Mouse (Mus musculus): ENCODE results near the gene Ints2. TPM values are rescaled to one million over a fixed set of nuclear protein-coding genes. Genes with fewer than 3 reads are reported as not detected.
"Not testable (repeated sequence)": the region's sequence is repeated elsewhere in the genome, so short reads cannot be mapped to it uniquely, and the experiment has no call there.

Gene Ints2
- polyA plus RNA-seq, 1 experiment from 2014 or later: 18.9 TPM

DNA sequence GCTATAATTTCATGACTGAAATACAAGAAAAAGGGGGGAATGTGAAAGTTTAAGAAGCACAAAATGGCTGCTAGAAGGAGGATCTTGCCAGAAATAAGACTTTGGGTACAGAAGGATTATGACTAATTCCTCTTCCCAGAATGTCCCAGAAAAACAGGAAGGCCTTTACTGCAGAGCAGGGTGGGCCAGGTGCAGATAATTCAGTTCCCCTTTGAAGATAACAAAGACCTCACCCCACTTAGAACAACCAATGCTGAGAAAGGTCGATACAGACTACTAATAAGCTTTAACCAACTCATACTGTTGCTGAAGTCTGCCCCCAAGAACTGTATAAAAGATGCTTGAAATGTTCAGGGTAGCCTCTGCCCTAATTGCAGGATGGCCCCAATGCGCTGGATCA lies 48.3 kb downstream of the Ints2 start:
- 93% methylated on average over 2 of the region's 2 CpGs for WGBS
- Histone ChIP-seq H3K27me3 (no peaks in the 10 kb centered on the region), H3K9me3 (no peaks in the 10 kb centered on the region), H3K36me3 (peaks cover 59% of the 10 kb centered on the region), H3K9ac (no peak overlapping the region), H3K4me1 (replicated peaks) (no peaks in the 10 kb centered on the region), H3K4me2 (no peak overlapping the region), H3K27ac (replicated peaks) (no peak overlapping the region), H3K4me3 (no peak overlapping the region)
- ATAC-seq (ENCODE audit: low FRiP score, low read depth): no peak

DNA sequence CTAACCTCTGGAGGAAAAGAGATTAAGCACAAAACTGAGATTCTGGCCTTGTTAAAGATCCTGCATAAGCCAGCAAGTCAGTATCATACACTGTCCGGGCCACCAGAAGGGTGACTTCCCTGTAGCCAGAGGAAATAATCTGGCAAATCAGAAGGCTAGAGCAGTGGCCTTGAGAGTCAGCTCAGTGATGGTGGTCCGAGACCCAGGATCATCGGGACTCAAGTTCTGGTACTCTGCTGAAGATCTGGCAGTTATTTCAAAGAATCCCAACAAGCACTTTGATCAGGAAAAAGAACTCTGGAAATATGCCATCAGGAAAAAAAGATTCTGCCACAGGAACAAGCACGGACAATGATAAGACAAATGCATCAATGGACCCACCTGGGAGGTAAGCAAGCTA lies 51.5 kb downstream of the Ints2 start:
- whole genome bisulfite sequencing: over 99% methylated on average over 4 of the region's 4 CpGs
- no peaks in the 10 kb centered on the region for H3K27me3 ChIP-seq
- peaks cover 12% of the 10 kb centered on the region for H3K4me1 ChIP-seq (replicated peaks)
- no peak overlapping the region for H3K4me2 ChIP-seq
- no peak overlapping the region for H3K27ac ChIP-seq (replicated peaks)
- H3K9ac ChIP-seq: no peak overlapping the region
- peaks cover 45% of the 10 kb centered on the region for H3K36me3 ChIP-seq
- H3K4me3 ChIP-seq: no peak overlapping the region
- H3K9me3 ChIP-seq: no peaks in the 10 kb centered on the region
- ATAC-seq (ENCODE audit: low FRiP score, low read depth): no peak

DNA sequence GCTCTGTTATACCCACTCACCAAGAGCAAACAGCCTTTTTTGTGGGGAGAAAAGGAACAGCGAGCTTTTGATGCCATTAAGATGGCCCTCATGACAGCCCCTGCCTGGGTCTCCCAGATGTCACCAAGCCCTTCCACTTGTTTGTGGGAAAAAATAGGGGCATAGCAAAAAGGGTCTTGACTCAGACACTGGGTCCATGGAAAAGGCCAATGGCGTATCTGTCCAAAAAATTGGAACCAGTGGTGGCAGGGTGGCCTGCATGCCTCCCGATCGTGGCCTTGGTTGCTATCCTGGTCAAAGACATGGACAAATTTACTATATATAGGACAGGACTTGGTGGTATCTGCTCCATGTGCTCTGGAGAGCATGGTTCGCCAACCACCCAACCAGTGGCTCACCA lies 52.3 kb downstream of the Ints2 start:
- H3K27me3 ChIP-seq: no peaks in the 10 kb centered on the region
- H3K36me3 ChIP-seq: peaks cover 45% of the 10 kb centered on the region
- no peak overlapping the region for H3K4me2 ChIP-seq
- peaks cover 16% of the 10 kb centered on the region for H3K4me1 ChIP-seq (replicated peaks)
- H3K9ac ChIP-seq: no peak overlapping the region
- H3K9me3 ChIP-seq: no peaks in the 10 kb centered on the region
- no peak for ATAC-seq (ENCODE audit: low FRiP score, low read depth)
- 99% methylated on average over 5 of the region's 5 CpGs for WGBS
- no peak overlapping the region for H3K27ac ChIP-seq (replicated peaks)
- no peak overlapping the region for H3K4me3 ChIP-seq

GRCm38 (mm10) chr11:86201901-86202675 lies 55.3 kb downstream of the Ints2 start:
- peak overlapping the region; percentile 78 for H3K9ac ChIP-seq
- peak overlapping the region; percentile 77 for H3K27ac ChIP-seq (replicated peaks)
- ATAC-seq (ENCODE audit: low FRiP score, low read depth): no peak
- peaks cover 35% of the 10 kb centered on the region for H3K36me3 ChIP-seq
- H3K4me1 ChIP-seq (replicated peaks): peaks cover 17% of the 10 kb centered on the region
- peak overlapping the region; percentile 92 for H3K4me2 ChIP-seq
- WGBS: 50% methylated on average over 16 of the region's 16 CpGs
- no peaks in the 10 kb centered on the region for H3K9me3 ChIP-seq
- no peaks in the 10 kb centered on the region for H3K27me3 ChIP-seq
- peak overlapping the region; percentile 91 for H3K4me3 ChIP-seq

- Histone ChIP-seq H3K4me2 (peak within 1 kb of the TSS; percentile 92), H3K4me1 (replicated peaks) (peaks cover 17% of the 10 kb centered on the region), H3K9me3 (no peaks in the 10 kb centered on the region), H3K36me3 (peaks cover 26% of the 10 kb centered on the region), H3K4me3 (peak within 1 kb of the TSS; percentile 91), H3K9ac (peak within 1 kb of the TSS; percentile 78), H3K27me3 (no peaks in the 10 kb centered on the region), H3K27ac (replicated peaks) (peak within 1 kb of the TSS; percentile 77)
- ATAC-seq (ENCODE audit: low FRiP score, low read depth): peak; percentile 99
- WGBS: under 1% methylated on average over 60 of the region's 60 CpGs
Measured at GRCm38 (mm10) chr11:86201037-86201786, 56.2 kb downstream of the Ints2 start, which contains the start of gene Brip1. TSS of gene Brip1 (minus strand) at chr11:86201193.

- peaks cover 19% of the 10 kb centered on the region for H3K36me3 ChIP-seq
- WGBS: 1% methylated on average over 21 of the region's 21 CpGs
- peak overlapping the region; percentile 43 for H3K9ac ChIP-seq
- H3K9me3 ChIP-seq: no peaks in the 10 kb centered on the region
- H3K4me3 ChIP-seq: peak overlapping the region; percentile 91
- H3K4me2 ChIP-seq: peak overlapping the region; percentile 92
- H3K27ac ChIP-seq (replicated peaks): peak overlapping the region; percentile 59; the same call in 1 of the 2 replicates
- H3K4me1 ChIP-seq (replicated peaks): peaks cover 17% of the 10 kb centered on the region
- peak; percentile 80 for ATAC-seq (ENCODE audit: low FRiP score, low read depth)
- no peaks in the 10 kb centered on the region for H3K27me3 ChIP-seq
Measured at GRCm38 (mm10) chr11:86200460-86201021, 56.8 kb downstream of the Ints2 start.

GRCm38 (mm10) chr11:86199733-86200132 lies 57.6 kb downstream of the Ints2 start:
- H3K36me3 ChIP-seq: peaks cover 11% of the 10 kb centered on the region
- WGBS: 60% methylated on average over 4 of the region's 4 CpGs
- H3K4me1 ChIP-seq (replicated peaks): peaks cover 17% of the 10 kb centered on the region
- peak overlapping the region; percentile 17; the same call in 1 of the 2 replicates for H3K9ac ChIP-seq
- ATAC-seq (ENCODE audit: low FRiP score, low read depth): no peak
- 0 out of 2 replicates have a peak overlapping the region, but pooled peaks have one; percentile 91 for H3K4me3 ChIP-seq
- H3K27ac ChIP-seq (replicated peaks): no peak overlapping the region
- no peaks in the 10 kb centered on the region for H3K27me3 ChIP-seq
- peak overlapping the region; percentile 92 for H3K4me2 ChIP-seq
- no peaks in the 10 kb centered on the region for H3K9me3 ChIP-seq

GRCm38 (mm10) chr11:86185224-86185623 lies 72.2 kb downstream of the Ints2 start:
- 84% methylated on average over 7 of the region's 7 CpGs for WGBS
- H3K27ac ChIP-seq (replicated peaks); H3K27me3 ChIP-seq; H3K4me3 ChIP-seq; H3K9me3 ChIP-seq; H3K9ac ChIP-seq; H3K36me3 ChIP-seq; H3K4me1 ChIP-seq (replicated peaks); H3K4me2 ChIP-seq; ATAC-seq (ENCODE audit: low FRiP score, low read depth): not testable (repeated sequence)

- no peak for ATAC-seq (ENCODE audit: low FRiP score, low read depth)
- no peaks in the 10 kb centered on the region for H3K27me3 ChIP-seq
- no peak overlapping the region for H3K9ac ChIP-seq
- H3K27ac ChIP-seq (replicated peaks): no peak overlapping the region
- H3K4me1 ChIP-seq (replicated peaks): no peaks in the 10 kb centered on the region
- no peak overlapping the region for H3K4me2 ChIP-seq
- H3K9me3 ChIP-seq: no peaks in the 10 kb centered on the region
- 78% methylated on average over 3 of the region's 3 CpGs for WGBS
- no peaks in the 10 kb centered on the region for H3K36me3 ChIP-seq
- H3K4me3 ChIP-seq: no peak overlapping the region
Measured at GRCm38 (mm10) chr11:86175833-86176232, 81.5 kb downstream of the Ints2 start.

DNA sequence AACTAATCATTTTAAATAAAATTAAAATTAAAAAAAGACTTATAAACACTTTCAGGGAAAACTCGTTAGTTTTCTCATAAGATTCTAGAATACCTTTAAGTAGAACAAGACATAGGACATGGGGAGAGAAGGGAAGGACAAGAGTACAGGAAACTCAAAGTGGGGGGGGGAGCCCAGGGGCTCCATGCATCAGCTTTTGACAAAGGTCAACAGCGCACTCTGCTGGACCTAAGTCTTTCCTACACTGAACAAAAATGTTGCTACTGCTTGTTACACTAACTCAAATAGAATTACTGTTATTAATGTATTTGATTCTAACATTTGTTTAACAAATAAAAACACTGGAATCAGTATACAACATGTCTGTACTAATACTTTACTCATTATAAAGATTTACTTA lies 83.2 kb downstream of the Ints2 start:
- no peaks in the 10 kb centered on the region for H3K27me3 ChIP-seq
- H3K4me1 ChIP-seq (replicated peaks): no peaks in the 10 kb centered on the region
- no peaks in the 10 kb centered on the region for H3K9me3 ChIP-seq
- no peak overlapping the region for H3K4me3 ChIP-seq
- H3K27ac ChIP-seq (replicated peaks): no peak overlapping the region
- H3K4me2 ChIP-seq: no peak overlapping the region
- no peak for ATAC-seq (ENCODE audit: low FRiP score, low read depth)
- no peaks in the 10 kb centered on the region for H3K36me3 ChIP-seq
- no peak overlapping the region for H3K9ac ChIP-seq
- WGBS: 65% methylated on average over 2 of the region's 2 CpGs

GRCm38 (mm10) chr11:86170743-86171142 lies 86.6 kb downstream of the Ints2 start:
- 86% methylated on average over 2 of the region's 2 CpGs for WGBS
- no peak overlapping the region for H3K4me3 ChIP-seq
- no peak overlapping the region for H3K27ac ChIP-seq (replicated peaks)
- ATAC-seq (ENCODE audit: low FRiP score, low read depth): no peak
- H3K27me3 ChIP-seq: no peaks in the 10 kb centered on the region
- H3K4me1 ChIP-seq (replicated peaks): no peaks in the 10 kb centered on the region
- no peak overlapping the region for H3K9ac ChIP-seq
- H3K4me2 ChIP-seq: no peak overlapping the region
- H3K36me3 ChIP-seq: no peaks in the 10 kb centered on the region
- H3K9me3 ChIP-seq: no peaks in the 10 kb centered on the region

Measured in hindbrain, embryonic 15.5 days (tissue).